In the genomic region with DNA sequence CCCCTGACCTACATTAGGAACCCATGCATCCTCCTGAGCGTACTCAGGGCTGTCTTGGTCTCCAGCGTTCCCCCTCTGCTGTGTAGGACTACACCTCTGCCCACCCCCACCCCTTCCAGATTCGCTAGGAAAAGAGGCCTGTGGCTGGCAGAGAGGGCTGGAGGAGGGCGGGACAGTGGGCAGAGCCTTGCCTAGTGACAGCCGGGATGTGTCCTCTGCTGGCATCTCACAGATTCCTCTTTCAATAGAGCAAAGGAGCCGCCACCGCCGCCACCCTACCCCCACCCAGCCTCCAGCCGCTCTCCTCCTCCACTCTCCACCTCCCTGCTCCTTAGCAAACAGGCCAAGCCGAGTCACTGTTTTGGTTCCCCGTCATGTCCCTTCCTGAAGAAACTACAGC, we compare ENCODE assay signal across 9 mouse cellular contexts. TPM values are rescaled to one million over a fixed set of nuclear protein-coding genes. Genes with fewer than 3 reads are reported as not detected.
A peak's percentile ranks its signal among the peaks of the same experiment; 100 is the strongest.
DNase-seq lines count a peak whose midpoint lies in the region; ATAC-seq and TF ChIP-seq lines count a peak whose summit lies in the region.
"Had no signal": no experiment of that assay in that cellular context is flagged by ENCODE, and none has a peak within 500 bp of the region (broad histone marks: within the 10 kb centered on the region; RNA-seq: fewer than 3 reads in every experiment).

No protein-coding gene starts in this region.

- no peak overlapping the region for H3K27ac ChIP-seq in midbrain, postnatal 0 days (ENCODE audit: low read depth, low read length)

- TF ChIP-seq CTCF in midbrain, postnatal 0 days (IDR thresholded peaks at IDR 0.05), result no peak

- H3K9ac ChIP-seq in midbrain, postnatal 0 days (replicated peaks; ENCODE audit: low read length, poor library complexity, severe bottlenecking), result 0 out of 2 replicates have a peak overlapping the region, but pooled peaks have one; percentile 4

- H3K27me3 ChIP-seq in midbrain, postnatal 0 days (ENCODE audit: insufficient read depth, low read length), result no peaks in the 10 kb centered on the region

- no peak overlapping the region for H3K4me2 ChIP-seq in midbrain, postnatal 0 days (ENCODE audit: low read depth, low read length, poor library complexity, severe bottlenecking)

- H3K9me3 ChIP-seq in midbrain, postnatal 0 days (ENCODE audit: low read length), result no peaks in the 10 kb centered on the region

- H3K4me3 ChIP-seq in midbrain, postnatal 0 days (ENCODE audit: low read depth, low read length), result no peak overlapping the region

- no peaks in the 10 kb centered on the region for H3K4me1 ChIP-seq in midbrain, postnatal 0 days (ENCODE audit: insufficient read depth, low read length)

- 6% methylated on average over 11 of the region's 11 CpGs for WGBS in midbrain, postnatal 0 days

- DNase-seq in cerebellum, postnatal 25 days, result peak; percentile 12 to 35
- no peak for DNase-seq in cerebellum, postnatal 36 days
- peak; percentile 38 to 45 for DNase-seq in right cerebral cortex, postnatal 10 days (ENCODE audit: low spot score in 2 of 2)
- DNase-seq in right cerebral cortex, postnatal 25 days, result no peak
- peak; percentile 63 for DNase-seq in heart, postnatal 4 days
- peak; percentile 46 for DNase-seq in midbrain, postnatal 0 days (ENCODE audit: low spot score)
- no peak for DNase-seq in adipocyte (ENCODE audit: low spot score)
- DNase-seq in adrenal gland, adult (ENCODE audit: inconsistent age in 2 of 2, low spot score in 1 of 2), result no peak

- no peak for ATAC-seq in midbrain, postnatal 0 days (ENCODE audit: low FRiP score)

- H3K36me3 ChIP-seq in midbrain, postnatal 0 days (ENCODE audit: insufficient read depth, low read length), result no peaks in the 10 kb centered on the region

RNA-seq across cellular contexts. Expression of gene Prr29, which starts 0.6 kb away (rescaled TPM):
- total RNA-seq in heart, postnatal 4 days (2021), result under 1 TPM; 0.41 to 0.52 TPM
- total RNA-seq in midbrain, postnatal 0 days (2014; rRNA removed), result 0.33 and 1.6 TPM in 2 replicates
- polyA plus RNA-seq in midbrain, postnatal 0 days (2015; fragmentation: Nextera tagmentation; extraction: Ambion mirVana), result 0.38 TPM in 1 of 2 replicates, not detected in the other
- polyA plus RNA-seq: liver, embryonic 16.5 days had no signal

RNA-seq across cellular contexts. Expression of gene Scn4a, which starts 11.6 kb away (rescaled TPM):
- 1 to 10 TPM; 2.5 to 3.5 TPM for total RNA-seq in heart, postnatal 4 days (2021)
- 0.05 TPM in 1 of 2 replicates, not detected in the other for total RNA-seq in midbrain, postnatal 0 days (2014; rRNA removed)
- polyA plus RNA-seq in midbrain, postnatal 0 days (2015; fragmentation: Nextera tagmentation; extraction: Ambion mirVana), result 0.02 TPM in 1 of 2 replicates, not detected in the other

RNA-seq across cellular contexts. Expression of gene Icam2, which starts 23.2 kb away (rescaled TPM):
- total RNA-seq in heart, postnatal 4 days (2021), result 10 to 100 TPM; 55.6 to 56.5 TPM
- total RNA-seq in midbrain, postnatal 0 days (2014; rRNA removed), result 11.9 and 15.5 TPM in 2 replicates
- 7.4 and 8.7 TPM in 2 replicates for polyA plus RNA-seq in midbrain, postnatal 0 days (2015; fragmentation: Nextera tagmentation; extraction: Ambion mirVana)

RNA-seq across cellular contexts. Expression of gene Cd79b, which starts 50.1 kb away (rescaled TPM):
- 1 to 10 TPM; 1.2 to 2.1 TPM for total RNA-seq in heart, postnatal 4 days (2021)
- total RNA-seq in midbrain, postnatal 0 days (2014; rRNA removed), result 0.38 and 1.9 TPM in 2 replicates
- 1.1 and 1.2 TPM in 2 replicates for polyA plus RNA-seq in midbrain, postnatal 0 days (2015; fragmentation: Nextera tagmentation; extraction: Ambion mirVana)

Comparison
In these comparisons a context has a peak if more than half of its experiments do, and no peak if none do; other contexts are left out.
1. DNase-seq: peak in cerebellum, postnatal 25 days (2 of 2), right cerebral cortex, postnatal 10 days (2 of 2), heart, postnatal 4 days (single experiment) and midbrain, postnatal 0 days (single experiment); none in cerebellum, postnatal 36 days (0 of 2), right cerebral cortex, postnatal 25 days (single experiment), adipocyte (single experiment) and adrenal gland, adult (0 of 2).